Mouse (Mus musculus) c-Kit-positive CD71-positive TER-119-negative erythroid progenitor cells, embryonic 14.5 days (primary cell): Measurements from ENCODE around the gene Plekha7.

Source experiments
- DNase-seq: peaks from one replicate; pipeline ENCODE4 v3.0.0-alpha.2; 2013; ENCODE audit warnings: low read depth

Plekha7 gene

DNA sequence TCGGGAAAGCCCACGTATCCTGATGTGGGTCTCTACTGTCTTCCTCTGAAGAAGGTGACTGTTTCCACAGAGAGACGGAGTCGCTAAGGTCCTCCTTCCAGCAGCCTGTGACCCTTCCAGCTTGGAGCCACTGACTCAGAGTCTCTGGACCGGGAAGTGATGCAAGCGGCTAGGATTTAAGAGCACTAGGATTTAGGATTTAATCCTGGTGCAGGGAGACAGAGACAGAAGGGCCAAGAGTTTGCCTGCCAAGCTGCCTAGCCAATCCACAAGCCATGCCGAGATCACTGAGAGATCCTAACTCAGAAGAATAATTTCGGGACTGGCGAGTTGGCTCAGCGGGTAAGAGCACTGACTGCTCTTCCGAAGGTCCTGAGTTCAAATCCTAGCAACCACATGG, 59.6 kb downstream of the Plekha7 start:
- no peak for DNase-seq

DNA sequence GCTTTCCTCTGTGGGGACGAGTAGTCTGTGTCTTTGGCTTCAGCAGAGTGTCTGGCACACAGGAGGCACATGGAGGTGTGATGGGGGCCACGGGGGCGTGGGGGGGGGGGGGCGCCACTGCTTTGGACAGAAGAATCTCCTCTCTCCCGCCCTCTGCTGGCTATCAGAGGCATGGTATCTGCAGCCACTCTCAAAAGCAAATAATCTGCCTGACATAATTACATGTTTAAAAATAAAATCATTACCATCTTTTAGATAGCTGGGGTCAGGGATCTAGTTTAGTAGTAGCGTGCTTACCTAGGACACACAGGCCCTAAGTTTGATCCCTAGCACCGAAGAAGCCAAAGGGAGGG, 60.8 kb downstream of the Plekha7 start:
- DNase-seq, result no peak

DNA sequence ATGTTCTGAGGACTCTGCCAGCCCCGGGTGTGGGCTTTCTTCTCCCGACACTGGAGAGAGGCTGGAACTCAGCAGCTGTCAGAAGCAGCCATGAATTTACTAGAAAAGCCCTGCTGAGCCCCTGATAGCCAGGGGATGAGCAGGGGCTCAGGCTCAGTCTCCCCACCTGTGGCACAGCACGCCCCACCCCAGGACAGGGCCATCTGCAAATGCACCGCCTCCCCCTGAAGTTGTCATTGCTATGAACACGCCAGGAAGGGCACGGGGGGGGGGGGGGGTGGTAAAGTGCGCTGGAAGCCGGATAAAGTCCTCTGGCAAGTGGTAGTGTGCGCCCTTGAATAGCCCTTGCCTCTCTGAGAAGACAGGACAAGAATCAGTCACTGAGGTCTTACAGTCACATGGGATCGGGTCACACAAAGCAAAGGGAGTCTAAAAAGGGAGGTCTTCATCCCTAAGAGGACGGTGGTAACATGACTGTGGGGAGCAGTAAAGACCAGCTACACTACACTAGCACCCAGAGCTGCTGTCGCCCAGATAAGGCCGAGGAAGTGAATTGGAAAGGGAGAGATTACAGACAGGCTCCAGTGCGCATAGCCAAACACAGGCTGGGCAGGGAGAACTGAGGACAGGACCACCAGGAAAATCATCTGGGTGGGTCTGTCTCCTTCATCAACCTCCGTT, 61.3 kb downstream of the Plekha7 start:
- no peak for DNase-seq

GRCm38 (mm10) chr7:116245815-116246695, 62.1 kb downstream of the Plekha7 start:
- DNase-seq, result no peak

DNA sequence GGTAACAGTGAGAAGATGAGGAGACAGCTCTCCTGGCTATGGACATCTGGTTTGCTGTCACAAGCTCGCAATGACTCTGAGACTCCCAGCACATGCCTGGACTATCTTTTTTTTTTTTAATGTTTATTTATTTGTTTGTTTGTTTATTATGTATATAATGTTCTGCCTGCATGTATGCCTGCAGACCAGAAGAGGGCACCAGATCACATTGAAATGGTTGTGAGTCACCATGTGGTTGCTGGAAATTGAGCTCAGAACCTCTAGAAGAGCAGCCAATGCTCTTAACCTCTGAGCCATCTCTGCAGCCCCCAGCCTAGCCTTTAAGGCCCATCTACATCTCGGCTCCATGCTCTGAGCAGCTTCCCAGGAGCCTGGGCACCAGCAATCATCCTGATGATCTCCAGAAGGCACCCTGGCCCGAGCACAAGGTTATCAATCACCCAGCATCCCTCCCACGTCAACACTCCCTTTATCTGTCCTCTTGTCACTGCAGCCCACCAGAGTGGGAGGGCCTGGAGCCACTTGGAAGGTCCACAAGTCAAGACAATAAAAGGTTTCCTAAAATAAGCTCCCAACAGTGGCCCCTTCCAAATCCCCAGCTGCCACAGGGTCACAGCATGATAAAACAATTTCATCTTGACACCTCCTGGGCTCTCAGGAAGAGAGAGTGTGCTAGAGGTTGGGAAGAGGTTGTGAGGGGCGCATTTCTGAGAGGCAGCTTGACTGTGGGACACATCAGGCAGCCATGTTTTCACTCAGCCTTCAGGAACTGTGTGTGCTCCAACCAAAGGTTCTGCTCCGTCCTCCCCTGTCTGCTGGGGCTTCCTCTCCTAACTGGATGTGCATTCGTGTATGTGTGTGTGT, 63.6 kb downstream of the Plekha7 start:
- no peak for DNase-seq

- no peak for DNase-seq
Observed at GRCm38 (mm10) chr7:116242810-116243209, 65.4 kb downstream of the Plekha7 start.

- DNase-seq, result no peak
Observed at GRCm38 (mm10) chr7:116241601-116242000, 66.6 kb downstream of the Plekha7 start.

DNA sequence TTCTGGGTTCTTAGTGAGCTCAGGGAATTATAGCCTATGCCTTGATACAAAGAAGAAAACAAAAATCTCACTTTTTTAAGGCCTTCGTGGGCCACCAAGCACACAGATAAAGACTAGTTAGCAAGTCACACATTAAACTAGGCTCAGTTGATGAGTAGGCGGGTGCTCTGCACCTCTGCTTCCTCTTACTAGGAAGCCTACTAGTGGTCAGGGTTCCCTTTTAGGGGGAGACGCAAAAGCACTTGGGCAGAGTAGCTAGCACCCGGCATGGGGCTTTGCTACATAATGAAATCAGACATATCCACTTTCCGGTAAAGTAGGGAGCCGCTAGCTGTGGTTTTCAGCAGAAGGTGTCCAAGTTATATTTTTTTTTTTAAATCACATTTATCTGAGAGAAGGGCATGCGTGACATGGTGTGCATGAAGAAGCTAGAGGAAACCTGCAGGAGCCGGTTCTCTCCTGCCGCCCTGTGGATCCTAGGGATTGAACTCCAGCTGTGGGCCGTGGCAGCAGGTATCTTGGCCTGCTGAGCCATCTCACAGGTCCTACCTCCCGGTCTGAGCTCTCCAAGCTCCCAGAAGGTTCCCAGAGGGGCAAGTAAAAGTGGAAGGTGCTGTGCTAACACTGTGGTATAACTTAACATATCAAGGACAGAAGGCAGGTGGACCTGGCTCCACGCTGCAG, 67.2 kb downstream of the Plekha7 start:
- no peak for DNase-seq

DNA sequence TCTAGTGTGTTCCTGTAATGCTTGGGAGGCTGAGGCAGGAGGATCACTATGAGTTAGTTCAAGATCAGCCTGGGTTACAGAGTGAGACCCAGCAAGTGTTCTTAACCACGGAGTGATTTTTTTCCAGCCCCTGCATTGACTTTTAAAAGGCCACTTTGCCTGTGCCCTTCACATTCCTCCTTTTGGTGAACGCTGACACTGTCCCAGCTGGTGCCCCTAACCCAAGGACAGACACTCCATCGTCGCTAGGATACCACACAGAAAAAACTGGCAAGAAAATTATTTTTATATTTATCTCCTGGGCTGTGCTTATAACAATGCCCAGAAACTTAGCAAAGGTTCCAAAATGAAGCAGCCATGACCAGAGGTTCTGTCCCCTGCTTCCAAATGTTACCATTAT, 67.8 kb downstream of the Plekha7 start:
- no peak for DNase-seq

DNA sequence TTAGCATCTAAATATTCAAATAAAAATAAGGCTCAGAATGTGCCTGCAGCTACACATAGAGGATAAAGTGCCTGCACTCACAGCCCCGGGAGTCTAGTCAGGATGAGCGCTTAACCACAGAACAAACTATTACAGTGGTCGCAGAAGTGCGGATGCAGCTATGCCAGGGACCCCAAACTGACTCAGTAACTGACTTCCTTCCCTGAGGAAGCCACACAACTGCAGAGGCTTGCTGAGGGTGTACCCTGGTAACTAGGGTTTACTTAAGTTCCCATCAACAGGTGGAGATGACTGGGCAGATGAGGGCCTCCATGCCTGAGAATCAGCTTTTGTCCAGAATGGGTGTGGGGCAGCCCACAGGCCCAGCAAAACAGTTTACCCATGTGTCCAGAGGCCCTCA, 69.9 kb downstream of the Plekha7 start:
- no peak for DNase-seq

GRCm38 (mm10) chr7:116237157-116237981, 70.8 kb downstream of the Plekha7 start:
- no peak for DNase-seq

DNA sequence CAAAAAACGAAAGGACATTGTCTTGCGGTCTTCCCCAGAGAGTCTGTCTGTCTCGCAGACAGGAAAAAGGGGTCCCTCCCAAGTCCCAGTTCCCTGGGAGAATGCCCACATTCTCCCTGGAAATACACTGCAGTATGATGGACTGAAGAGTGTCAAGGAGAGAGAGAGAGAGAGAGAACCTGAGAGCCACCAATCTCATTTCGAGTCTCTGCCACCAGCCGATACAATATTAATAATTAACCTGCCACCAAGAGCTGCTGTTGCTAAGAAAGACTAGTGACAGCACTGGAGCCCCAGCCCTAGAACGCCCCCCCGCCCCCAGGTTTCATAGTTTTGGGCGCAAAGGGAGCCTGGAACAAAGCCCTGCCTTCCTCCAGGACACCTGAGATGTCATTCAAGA, 71.6 kb downstream of the Plekha7 start:
- DNase-seq, result no peak

GRCm38 (mm10) chr7:116234287-116234806, 73.8 kb downstream of the Plekha7 start:
- no peak for DNase-seq

- no peak for DNase-seq
Observed at GRCm38 (mm10) chr7:116230811-116231609, 77.2 kb downstream of the Plekha7 start.

DNA sequence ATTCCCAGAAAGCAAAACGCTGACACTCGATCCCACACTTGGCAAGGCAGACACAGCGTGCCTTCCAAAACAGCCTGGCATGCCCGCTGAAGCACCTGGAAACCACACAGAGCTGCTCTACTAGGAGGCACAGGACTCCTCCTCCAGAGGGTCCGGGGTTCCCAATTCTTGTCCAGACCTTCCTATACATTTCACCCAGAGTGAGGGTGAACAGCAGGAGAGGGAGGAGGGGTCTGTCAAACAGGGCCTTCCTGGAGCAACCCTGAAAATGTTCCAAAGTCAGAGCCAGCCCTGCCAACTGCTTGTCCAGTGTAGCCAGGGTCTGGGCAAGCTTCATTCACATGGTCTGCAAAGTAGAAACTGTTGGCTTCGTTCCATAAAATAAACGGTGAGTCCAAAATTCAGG, 81.3 kb downstream of the Plekha7 start:
- no peak for DNase-seq

- DNase-seq, result no peak
Observed at GRCm38 (mm10) chr7:116226316-116226715, 81.9 kb downstream of the Plekha7 start.

- DNase-seq, result no peak
Observed at GRCm38 (mm10) chr7:116224543-116224942, 83.6 kb downstream of the Plekha7 start.

DNA sequence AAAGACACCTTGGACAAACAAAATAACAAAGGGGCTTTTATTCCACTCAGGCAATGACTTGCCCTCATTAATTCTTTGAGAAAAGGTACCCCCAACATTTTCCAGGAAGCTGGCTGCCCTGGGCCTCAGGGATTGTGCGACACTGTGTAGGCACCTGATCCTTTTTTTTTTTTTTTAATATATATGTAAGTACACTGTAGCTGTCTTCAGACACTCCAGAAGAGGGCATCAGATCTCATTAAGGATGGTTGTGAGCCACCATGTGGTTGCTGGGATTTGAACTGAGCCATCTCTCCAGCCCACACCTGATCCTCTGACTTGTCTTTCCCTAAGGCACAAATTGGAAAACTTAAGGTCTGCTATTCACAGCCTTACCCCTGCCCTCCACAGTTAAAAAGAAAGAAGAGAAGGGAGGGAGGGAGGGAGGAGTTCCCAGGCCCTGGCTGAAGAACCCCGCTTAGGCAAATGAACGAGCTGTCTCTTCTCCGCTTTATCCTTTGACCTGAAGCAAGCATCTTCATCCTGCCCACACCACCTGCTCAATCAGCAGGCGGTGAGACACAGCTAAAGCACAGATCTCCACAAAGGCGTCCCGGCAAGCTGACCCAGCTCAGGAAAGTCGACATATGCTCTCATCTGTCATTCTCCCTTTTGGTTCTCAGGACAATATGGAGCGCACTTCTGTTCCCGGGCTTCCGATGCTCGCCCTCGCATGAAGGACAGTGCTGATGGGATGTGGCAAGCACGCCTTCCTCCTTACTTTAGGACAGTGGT, 85.0 kb downstream of the Plekha7 start:
- no peak for DNase-seq
